Mouse (Mus musculus): ENCODE data around the gene Hist2h2aa2.

- no peak for TF ChIP-seq POLR2A (IDR thresholded peaks at IDR 0.05; ENCODE audit: borderline replicate concordance, extremely low read depth, low read depth, low read length)
- TF ChIP-seq CTCF (IDR thresholded peaks at IDR 0.05; ENCODE audit: insufficient read depth, low read length): no peak
These were observed 17.3 kb downstream of the Hist2h2aa2 start for GRCm38 (mm10) chr3:96222774-96223173.
